Mouse (Mus musculus) thymus, postnatal 4 days (tissue): ENCODE data around the gene Cacng5.

Experiments
- DNase-seq: peaks from one replicate; pipeline ENCODE4 v3.0.0; 2021

Cacng5 gene

GRCm38 (mm10) chr11:107876840-107877239 lies 38.0 kb downstream of the Cacng5 start:
- DNase-seq, result no peak

DNA sequence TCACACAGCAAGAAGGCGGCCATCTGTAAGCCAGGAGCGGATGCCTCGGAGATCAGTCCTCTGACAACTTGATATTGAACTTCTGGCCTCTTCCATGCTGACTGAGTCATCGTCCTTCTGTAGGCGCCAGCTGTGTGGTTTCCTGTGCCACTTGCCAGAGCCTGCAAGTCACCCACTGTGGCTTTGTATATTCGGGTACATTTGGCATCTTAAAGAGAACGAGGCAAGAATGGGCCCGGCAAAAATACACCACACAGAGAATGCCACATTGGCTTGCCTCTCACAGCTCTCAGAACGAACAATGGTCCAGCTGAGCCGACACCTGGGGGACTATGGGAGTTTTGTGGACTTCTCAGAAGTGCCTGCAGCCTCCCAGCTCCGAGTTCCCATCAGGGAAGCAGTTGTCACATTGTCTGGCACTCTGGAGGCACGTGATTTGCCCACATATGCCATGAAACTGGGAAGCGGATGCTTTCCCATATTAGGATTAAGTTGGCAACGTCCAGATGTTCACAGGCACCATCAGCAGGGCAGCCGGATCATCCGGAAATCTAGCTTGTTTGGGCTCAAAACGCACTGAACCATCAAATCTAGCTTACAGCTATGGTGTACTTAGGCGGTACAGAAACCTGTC lies 38.9 kb downstream of the Cacng5 start:
- no peak for DNase-seq

DNA sequence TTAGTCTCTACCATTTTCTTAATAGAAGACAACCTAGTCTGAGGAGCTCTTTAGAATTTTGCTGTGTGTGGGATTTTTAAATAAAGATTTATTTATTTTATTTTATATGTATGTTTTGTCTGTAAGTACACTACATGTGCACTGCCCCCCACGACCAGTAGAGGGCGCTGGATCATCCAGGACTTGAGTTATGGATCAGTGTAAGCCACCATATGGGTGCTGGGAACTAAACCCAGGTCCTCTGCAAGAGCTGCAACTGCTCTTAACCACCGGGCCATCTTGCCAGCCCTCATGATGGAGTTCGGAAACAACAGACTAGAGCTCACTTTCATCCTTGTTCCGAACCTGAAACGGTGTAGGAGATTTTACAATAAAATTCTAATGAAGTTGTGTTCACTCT lies 42.1 kb downstream of the Cacng5 start:
- DNase-seq, result no peak

- no peak for DNase-seq
Measured at GRCm38 (mm10) chr11:107867509-107867908, 47.3 kb downstream of the Cacng5 start.

GRCm38 (mm10) chr11:107865128-107865527 lies 49.7 kb downstream of the Cacng5 start:
- peak; percentile 87 for DNase-seq

- peak; percentile 69 for DNase-seq
Measured at GRCm38 (mm10) chr11:107864024-107864423, 50.8 kb downstream of the Cacng5 start.

- DNase-seq, result no peak
Measured at GRCm38 (mm10) chr11:107861738-107862137, 53.1 kb downstream of the Cacng5 start.

GRCm38 (mm10) chr11:107859871-107860270 lies 55.0 kb downstream of the Cacng5 start:
- DNase-seq, result no peak

- peak; percentile 60 for DNase-seq
Measured at GRCm38 (mm10) chr11:107859288-107859687, 55.6 kb downstream of the Cacng5 start.

GRCm38 (mm10) chr11:107853088-107853487 lies 61.8 kb downstream of the Cacng5 start:
- DNase-seq, result peak; percentile 76

GRCm38 (mm10) chr11:107849621-107850020 lies 65.2 kb downstream of the Cacng5 start:
- peak; percentile 21 for DNase-seq

- DNase-seq, result no peak
Measured at GRCm38 (mm10) chr11:107844175-107844574, 70.7 kb downstream of the Cacng5 start.

GRCm38 (mm10) chr11:107833351-107834040 lies 81.4 kb downstream of the Cacng5 start:
- DNase-seq, result no peak
